Mouse (Mus musculus) olfactory bulb, adult 2 months (tissue): Measurements from ENCODE around the gene Ninj2.

ENCODE experiments used
- CTCF ChIP-seq: fragments of 200-500 bp; IDR thresholded peaks from 2 replicates; pipeline ENCODE4 v1.5.1; 2012; ENCODE audit warnings: low read depth, mild to moderate bottlenecking, low read length, moderate library complexity; ENCODE audit not compliant: insufficient read depth
- POLR2A ChIP-seq: fragments of 200-500 bp; IDR thresholded peaks from 2 replicates; pipeline ENCODE4 v1.6.1; 2012; ENCODE audit warnings: mild to moderate bottlenecking, low read depth, low read length, moderate library complexity; ENCODE audit not compliant: insufficient read depth

DNA sequence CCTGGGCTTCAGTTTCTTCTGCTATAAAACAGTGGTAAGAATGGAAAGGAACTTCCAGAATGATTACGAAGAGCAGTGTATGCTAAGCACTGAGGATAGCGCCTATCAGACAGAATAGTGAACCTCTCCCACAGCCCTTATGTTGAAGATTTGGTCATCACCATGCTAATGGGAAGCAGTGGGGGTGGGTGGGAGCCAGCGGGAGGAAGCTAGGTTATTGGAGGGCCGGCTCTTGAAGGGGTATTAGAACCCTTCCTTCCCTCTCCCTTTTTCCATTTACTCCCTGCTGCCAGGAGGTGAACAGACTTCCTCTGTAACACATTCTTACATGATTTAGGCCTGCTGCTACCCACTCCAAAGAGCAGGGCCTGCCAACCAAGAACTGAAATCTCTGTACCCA lies 1.2 kb upstream of the Ninj2 start:
- TF ChIP-seq POLR2A (no peak), CTCF (no peak)
